Mouse (Mus musculus): ENCODE results near the gene Gadd45g. TPM values are rescaled to one million over a fixed set of nuclear protein-coding genes. Genes with fewer than 3 reads are reported as not detected.
A peak's percentile ranks its signal among the peaks of the same experiment; 100 is the strongest.

The Gadd45g gene
- total RNA-seq, 1 experiment: 57.8 TPM

- H3K4me1 ChIP-seq (ENCODE audit: control insufficient read depth in 2 of 2, insufficient read depth in 2 of 2, low read length in 2 of 2, poor library complexity in 1 of 2): peaks cover 4 to 24% of the 10 kb centered on the region in 2 experiments; a peak in 3 of 4 replicates
- no peak overlapping the region for H3K27ac ChIP-seq (ENCODE audit: insufficient read depth, low read depth, low read length, poor library complexity, severe bottlenecking)
- peak; percentile 21 for DNase-seq (ENCODE audit: low read depth, low spot score)
- H3K4me3 ChIP-seq (ENCODE audit: insufficient read depth in 1 of 2, low read depth in 1 of 2, low read length in 2 of 2, poor library complexity in 1 of 2, severe bottlenecking in 1 of 2): no peak overlapping the region
- H3K36me3 ChIP-seq (ENCODE audit: control insufficient read depth, insufficient read depth, low read length, poor library complexity, severe bottlenecking): no peaks in the 10 kb centered on the region
- TF ChIP-seq CHD2 (IDR thresholded peaks at IDR 0.05; ENCODE audit: low read depth, low read length): no peak
- no peak for TF ChIP-seq HCFC1 (IDR thresholded peaks at IDR 0.05; ENCODE audit: borderline replicate concordance, insufficient read depth, low read length)
- no peak for TF ChIP-seq ZNF384 (IDR thresholded peaks at IDR 0.05; ENCODE audit: low read depth, low read length)
- TF ChIP-seq MAFK (IDR thresholded peaks at IDR 0.05; ENCODE audit: insufficient read depth, low read depth, low read length): no peak
- TF ChIP-seq ZC3H11A (IDR thresholded peaks at IDR 0.05; ENCODE audit: borderline replicate concordance, low read depth, low read length): no peak
- in situ Hi-C loops (cut with MboI; ENCODE audit: low sequenced_read_pairs in 2 of 2, unreplicated experiment in 2 of 2): no loop called here
- no peak overlapping the region for H3K9ac ChIP-seq (ENCODE audit: insufficient read depth, low read depth, low read length, poor library complexity, severe bottlenecking)
- H3K9me3 ChIP-seq (ENCODE audit: control insufficient read depth, insufficient read depth, low read depth, low read length): no peaks in the 10 kb centered on the region
Measured at GRCm38 (mm10) chr13:51853301-51854243, 7.1 kb downstream of the Gadd45g start.

GRCm38 (mm10) chr13:51855584-51855983 is 9.1 kb downstream of the Gadd45g start:
- H3K27ac ChIP-seq (ENCODE audit: insufficient read depth, low read depth, low read length, poor library complexity, severe bottlenecking): no peak overlapping the region
- H3K36me3 ChIP-seq (ENCODE audit: control insufficient read depth, insufficient read depth, low read length, poor library complexity, severe bottlenecking): no peaks in the 10 kb centered on the region
- TF ChIP-seq ZNF384 (IDR thresholded peaks at IDR 0.05; ENCODE audit: low read depth, low read length) (no peak), ZC3H11A (IDR thresholded peaks at IDR 0.05; ENCODE audit: borderline replicate concordance, low read depth, low read length) (no peak), HCFC1 (IDR thresholded peaks at IDR 0.05; ENCODE audit: borderline replicate concordance, insufficient read depth, low read length) (no peak), MAFK (IDR thresholded peaks at IDR 0.05; ENCODE audit: insufficient read depth, low read depth, low read length) (no peak), CHD2 (IDR thresholded peaks at IDR 0.05; ENCODE audit: low read depth, low read length) (no peak)
- H3K4me1 ChIP-seq (ENCODE audit: control insufficient read depth in 2 of 2, insufficient read depth in 2 of 2, low read length in 2 of 2, poor library complexity in 1 of 2): peaks cover 0 to 14% of the 10 kb centered on the region in 2 experiments; a peak in 2 of 4 replicates
- in situ Hi-C loops (cut with MboI; ENCODE audit: low sequenced_read_pairs in 2 of 2, unreplicated experiment in 2 of 2): no loop called here
- no peaks in the 10 kb centered on the region for H3K9me3 ChIP-seq (ENCODE audit: control insufficient read depth, insufficient read depth, low read depth, low read length)
- no peak overlapping the region for H3K4me3 ChIP-seq (ENCODE audit: insufficient read depth in 1 of 2, low read depth in 1 of 2, low read length in 2 of 2, poor library complexity in 1 of 2, severe bottlenecking in 1 of 2)
- DNase-seq (ENCODE audit: low read depth, low spot score): no peak
- no peak overlapping the region for H3K9ac ChIP-seq (ENCODE audit: insufficient read depth, low read depth, low read length, poor library complexity, severe bottlenecking)

DNA sequence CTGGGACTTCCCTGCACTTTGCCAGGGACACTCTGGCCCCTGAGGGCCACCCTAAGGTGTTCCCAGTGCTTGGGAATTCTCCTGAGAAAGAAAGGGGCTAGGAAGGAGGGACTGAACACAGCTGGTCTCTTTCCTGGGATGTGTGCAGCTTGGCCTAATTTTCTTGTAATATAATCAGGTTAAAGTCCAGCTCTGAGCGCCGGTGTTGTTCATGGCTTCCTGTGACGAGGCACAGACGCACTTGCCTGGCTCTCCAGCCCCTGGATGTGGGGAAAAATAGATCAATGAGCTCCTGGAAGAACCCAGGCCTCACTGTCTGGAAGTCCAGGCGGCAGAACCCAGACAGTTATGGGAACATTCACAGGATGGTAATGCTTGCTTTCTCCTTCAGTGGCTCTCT is 10.7 kb downstream of the Gadd45g start:
- H3K9ac ChIP-seq (ENCODE audit: insufficient read depth, low read depth, low read length, poor library complexity, severe bottlenecking): no peak overlapping the region
- H3K4me3 ChIP-seq (ENCODE audit: insufficient read depth in 1 of 2, low read depth in 1 of 2, low read length in 2 of 2, poor library complexity in 1 of 2, severe bottlenecking in 1 of 2): no peak overlapping the region
- H3K27ac ChIP-seq (ENCODE audit: insufficient read depth, low read depth, low read length, poor library complexity, severe bottlenecking): no peak overlapping the region
- H3K36me3 ChIP-seq (ENCODE audit: control insufficient read depth, insufficient read depth, low read length, poor library complexity, severe bottlenecking): no peaks in the 10 kb centered on the region
- peaks cover 0 to 10% of the 10 kb centered on the region in 2 experiments; a peak in 2 of 4 replicates for H3K4me1 ChIP-seq (ENCODE audit: control insufficient read depth in 2 of 2, insufficient read depth in 2 of 2, low read length in 2 of 2, poor library complexity in 1 of 2)
- no peaks in the 10 kb centered on the region for H3K9me3 ChIP-seq (ENCODE audit: control insufficient read depth, insufficient read depth, low read depth, low read length)
- in situ Hi-C loops (cut with MboI; ENCODE audit: low sequenced_read_pairs in 2 of 2, unreplicated experiment in 2 of 2): no loop called here
- no peak for DNase-seq (ENCODE audit: low read depth, low spot score)
- TF ChIP-seq HCFC1 (IDR thresholded peaks at IDR 0.05; ENCODE audit: borderline replicate concordance, insufficient read depth, low read length) (no peak), ZC3H11A (IDR thresholded peaks at IDR 0.05; ENCODE audit: borderline replicate concordance, low read depth, low read length) (no peak), ZNF384 (IDR thresholded peaks at IDR 0.05; ENCODE audit: low read depth, low read length) (no peak), MAFK (IDR thresholded peaks at IDR 0.05; ENCODE audit: insufficient read depth, low read depth, low read length) (no peak), CHD2 (IDR thresholded peaks at IDR 0.05; ENCODE audit: low read depth, low read length) (no peak)

- peaks cover 0 to 3% of the 10 kb centered on the region in 2 experiments; a peak in 2 of 4 replicates for H3K4me1 ChIP-seq (ENCODE audit: control insufficient read depth in 2 of 2, insufficient read depth in 2 of 2, low read length in 2 of 2, poor library complexity in 1 of 2)
- no peak overlapping the region for H3K4me3 ChIP-seq (ENCODE audit: insufficient read depth in 1 of 2, low read depth in 1 of 2, low read length in 2 of 2, poor library complexity in 1 of 2, severe bottlenecking in 1 of 2)
- H3K27ac ChIP-seq (ENCODE audit: insufficient read depth, low read depth, low read length, poor library complexity, severe bottlenecking): no peak overlapping the region
- in situ Hi-C loops (cut with MboI; ENCODE audit: low sequenced_read_pairs in 2 of 2, unreplicated experiment in 2 of 2): no loop called here
- TF ChIP-seq CHD2 (IDR thresholded peaks at IDR 0.05; ENCODE audit: low read depth, low read length): no peak
- TF ChIP-seq HCFC1 (IDR thresholded peaks at IDR 0.05; ENCODE audit: borderline replicate concordance, insufficient read depth, low read length): no peak
- TF ChIP-seq MAFK (IDR thresholded peaks at IDR 0.05; ENCODE audit: insufficient read depth, low read depth, low read length): no peak
- TF ChIP-seq ZC3H11A (IDR thresholded peaks at IDR 0.05; ENCODE audit: borderline replicate concordance, low read depth, low read length): no peak
- H3K9me3 ChIP-seq (ENCODE audit: control insufficient read depth, insufficient read depth, low read depth, low read length): no peaks in the 10 kb centered on the region
- DNase-seq (ENCODE audit: low read depth, low spot score): no peak
- H3K36me3 ChIP-seq (ENCODE audit: control insufficient read depth, insufficient read depth, low read length, poor library complexity, severe bottlenecking): no peaks in the 10 kb centered on the region
- no peak overlapping the region for H3K9ac ChIP-seq (ENCODE audit: insufficient read depth, low read depth, low read length, poor library complexity, severe bottlenecking)
Measured at GRCm38 (mm10) chr13:51858475-51858874, 12.0 kb downstream of the Gadd45g start.
